Mouse (Mus musculus) spleen, adult 2 months (tissue): ENCODE measurements around the gene Rbm4b.

Source experiments
- CTCF ChIP-seq: fragments of 200-500 bp; IDR thresholded peaks from 2 replicates; pipeline ENCODE4 v1.5.1; 2011; ENCODE audit warnings: mild to moderate bottlenecking, inconsistent platforms; ENCODE audit not compliant: insufficient read depth, insufficient read length, insufficient replicate concordance; ENCODE audit errors: extremely low read depth
- POLR2A ChIP-seq: fragments of 200-500 bp; IDR thresholded peaks from 2 replicates; pipeline ENCODE4 v1.6.1; 2011; ENCODE audit warnings: low read depth, low read length, inconsistent platforms

DNA sequence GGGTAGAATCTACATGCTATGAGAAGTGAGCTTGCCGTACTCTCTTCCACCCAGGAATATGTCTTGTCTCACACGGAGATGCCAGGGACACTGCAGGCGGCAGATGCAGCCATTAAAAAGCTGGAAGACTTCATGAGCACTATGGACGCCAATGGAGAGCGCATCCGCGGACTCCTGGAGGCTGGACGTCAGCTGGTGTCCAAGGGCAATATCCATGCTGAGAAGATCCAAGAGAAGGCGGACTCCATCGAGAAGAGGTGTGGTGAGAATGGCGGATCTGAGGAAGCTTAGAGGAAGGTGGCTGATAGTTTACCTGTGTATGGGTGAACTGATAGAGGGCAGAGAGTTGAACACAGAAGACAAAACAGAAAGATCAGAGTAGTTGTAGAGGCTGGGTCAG is 17.2 kb upstream of the Rbm4b start:
- TF ChIP-seq POLR2A: no peak
- TF ChIP-seq CTCF: no peak
